In the genomic region with DNA sequence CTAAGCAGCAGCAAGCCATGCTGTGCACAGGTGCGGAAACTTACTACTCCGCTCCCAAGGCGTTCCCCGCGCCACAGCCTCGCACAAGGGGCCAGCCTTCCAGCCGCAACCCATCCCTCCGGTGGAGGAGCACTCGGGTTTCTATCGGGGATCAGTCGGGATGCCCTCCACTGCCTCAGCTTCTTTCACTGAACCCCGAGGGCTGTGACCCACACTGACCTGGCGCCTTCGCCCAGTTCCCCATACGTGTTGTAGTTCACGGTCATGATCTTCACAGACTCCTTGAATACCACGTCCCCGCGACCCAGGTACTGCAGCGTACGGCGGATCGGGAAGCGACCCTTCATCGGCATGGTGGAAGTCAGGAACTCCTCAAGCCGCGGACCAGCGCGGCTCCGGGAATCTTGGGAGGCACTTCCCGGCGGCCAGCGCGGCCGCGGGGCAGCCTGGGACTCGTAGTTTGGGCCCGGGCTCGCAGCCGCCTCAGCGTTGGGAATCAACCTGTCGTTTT, we compare ENCODE assay signal across 8 mouse cellular contexts. TPM values are rescaled to one million over a fixed set of nuclear protein-coding genes. Genes with fewer than 3 reads are reported as not detected.
DNase-seq lines count a peak whose midpoint lies in the region.

Gene Mrps25, minus strand, starts transcription at position 413 of the 511 bp plus-strand sequence.

- H3K4me3 ChIP-seq in megakaryocyte, embryonic 14.5 days (replicated peaks) = peak within 1 kb of the TSS; percentile 100

- no peaks in the 10 kb centered on the region for H3K9me3 ChIP-seq in megakaryocyte, embryonic 14.5 days

- intact Hi-C loops in gastrocnemius, postnatal 14 days (cut with DNase I; ENCODE audit: low total_unique reads) = no loop called here

- peak; percentile 74 to 78 for DNase-seq in adrenal gland, adult 18-20 months (ENCODE audit: low spot score in 2 of 2)
- DNase-seq in embryo, embryonic 10.5 days (ENCODE audit: low spot score) = peak; percentile 91
- peak; percentile 71 for DNase-seq in gastrocnemius, postnatal 14 days
- DNase-seq in induced T-regulatory cell, adult 2 months (ENCODE audit: low read depth) = peak; percentile 66
- peak; percentile 52 to 62 for DNase-seq in left cerebral cortex, adult 8-10 months (ENCODE audit: low spot score in 2 of 2)
- peak; percentile 71 for DNase-seq in right cerebral cortex, postnatal 14 days
- peak; percentile 72 for DNase-seq in urinary bladder, postnatal 25 days (ENCODE audit: low spot score)

- H3K36me3 ChIP-seq in megakaryocyte, embryonic 14.5 days (replicated peaks; ENCODE audit: low read length) = peaks cover 55% of the 10 kb centered on the region

- no peaks in the 10 kb centered on the region for H3K27me3 ChIP-seq in megakaryocyte, embryonic 14.5 days (replicated peaks)

- peaks cover 53% of the 10 kb centered on the region for H3K4me1 ChIP-seq in megakaryocyte, embryonic 14.5 days

RNA-seq across cellular contexts. Expression of gene Mrps25, which starts in this region (rescaled TPM):
- 10 to 100 TPM; 45.8 to 50.6 TPM for total RNA-seq in adrenal gland, adult 18-20 months (2021)
- 10 to 100 TPM; 30.6 to 33.1 TPM for total RNA-seq in gastrocnemius, postnatal 14 days (2021)
- 10 to 100 TPM; 44.6 to 59.2 (median 48.9) TPM for total RNA-seq in left cerebral cortex, adult 8-10 months (2022)
- 17.4 TPM in 1 of 2 replicates, not detected in the other for polyA plus RNA-seq in megakaryocyte, embryonic 14.5 days (2012; ENCODE audit: insufficient read depth, low replicate concordance)

Comparison
In these comparisons a context has a peak if more than half of its experiments do, and no peak if none do; other contexts are left out.
1. Peak in every context shown above with its lines: DNase-seq and H3K4me3 ChIP-seq.